Mouse (Mus musculus): ENCODE results near the gene Hist1h2ad. TPM values are rescaled to one million over a fixed set of nuclear protein-coding genes. Genes with fewer than 3 reads are reported as not detected.
"Not testable (repeated sequence)": the region's sequence is repeated elsewhere in the genome, so short reads cannot be mapped to it uniquely, and the experiment has no call there.

Gene Hist1h2ad
- 1.2 and 1.8 TPM in 2 replicates for polyA plus RNA-seq (2015; fragmentation: Nextera tagmentation; extraction: Ambion mirVana)

GRCm38 (mm10) chr13:23573898-23574524 is at the start of gene Hist1h2ad, which contains the start of gene Hist1h2bf:
Gene Hist1h2ad, plus strand, starts transcription at chr13:23574381.
Gene Hist1h2bf, minus strand, starts transcription at chr13:23574196.
- WGBS: 2% methylated on average over 26 of the region's 42 CpGs
- H3K9ac ChIP-seq (ENCODE audit: low read length): peak within 1 kb of the TSS; percentile 76
- H3K4me1 ChIP-seq (ENCODE audit: control insufficient read depth, insufficient read depth, low read length): peaks cover 30% of the 10 kb centered on the region
- peak within 1 kb of the TSS; percentile 83 for H3K27ac ChIP-seq (ENCODE audit: low read length)
- H3K36me3 ChIP-seq (ENCODE audit: control insufficient read depth, insufficient read depth); H3K27me3 ChIP-seq (ENCODE audit: control insufficient read depth, insufficient read depth, low read length); H3K9me3 ChIP-seq (replicated peaks; ENCODE audit: control insufficient read depth, low read length): not testable (repeated sequence)
- ATAC-seq (replicated peaks; ENCODE audit: extremely low read depth, insufficient read depth, low FRiP score): peak; percentile 84
- peak within 1 kb of the TSS; percentile 47 for H3K4me3 ChIP-seq (ENCODE audit: low read length)
- H3K4me2 ChIP-seq (ENCODE audit: low read depth, low read length): peak within 1 kb of the TSS; percentile 77

GRCm38 (mm10) chr13:23524654-23525053 is 49.5 kb upstream of the Hist1h2ad start:
- Histone ChIP-seq H3K27ac (ENCODE audit: low read length) (no peak overlapping the region), H3K4me1 (ENCODE audit: control insufficient read depth, insufficient read depth, low read length) (peaks cover 14% of the 10 kb centered on the region), H3K27me3 (ENCODE audit: control insufficient read depth, insufficient read depth, low read length) (no peaks in the 10 kb centered on the region), H3K36me3 (ENCODE audit: control insufficient read depth, insufficient read depth) (no peaks in the 10 kb centered on the region), H3K4me3 (ENCODE audit: low read length) (no peak overlapping the region), H3K9ac (ENCODE audit: low read length) (no peak overlapping the region), H3K9me3 (replicated peaks; ENCODE audit: control insufficient read depth, low read length) (no peaks in the 10 kb centered on the region), H3K4me2 (ENCODE audit: low read depth, low read length) (no peak overlapping the region)
- ATAC-seq (replicated peaks; ENCODE audit: extremely low read depth, insufficient read depth, low FRiP score): no peak
- 13% methylated on average over 5 of the region's 5 CpGs for WGBS

GRCm38 (mm10) chr13:23525901-23526300 is 48.3 kb upstream of the Hist1h2ad start:
- peak overlapping the region; percentile 43 for H3K4me3 ChIP-seq (ENCODE audit: low read length)
- H3K9me3 ChIP-seq (replicated peaks; ENCODE audit: control insufficient read depth, low read length): no peaks in the 10 kb centered on the region
- no peaks in the 10 kb centered on the region for H3K36me3 ChIP-seq (ENCODE audit: control insufficient read depth, insufficient read depth)
- 2% methylated on average over 10 of the region's 10 CpGs for WGBS
- peak overlapping the region; percentile 58 for H3K4me2 ChIP-seq (ENCODE audit: low read depth, low read length)
- no peak for ATAC-seq (replicated peaks; ENCODE audit: extremely low read depth, insufficient read depth, low FRiP score)
- peaks cover 14% of the 10 kb centered on the region for H3K4me1 ChIP-seq (ENCODE audit: control insufficient read depth, insufficient read depth, low read length)
- no peak overlapping the region for H3K27ac ChIP-seq (ENCODE audit: low read length)
- peak overlapping the region; percentile 42 for H3K9ac ChIP-seq (ENCODE audit: low read length)
- no peaks in the 10 kb centered on the region for H3K27me3 ChIP-seq (ENCODE audit: control insufficient read depth, insufficient read depth, low read length)

GRCm38 (mm10) chr13:23526312-23526711 is 47.9 kb upstream of the Hist1h2ad start:
- ATAC-seq (replicated peaks; ENCODE audit: extremely low read depth, insufficient read depth, low FRiP score): no peak
- Histone ChIP-seq H3K9me3 (replicated peaks; ENCODE audit: control insufficient read depth, low read length) (no peaks in the 10 kb centered on the region), H3K4me2 (ENCODE audit: low read depth, low read length) (peak overlapping the region; percentile 58), H3K4me1 (ENCODE audit: control insufficient read depth, insufficient read depth, low read length) (peaks cover 13% of the 10 kb centered on the region), H3K4me3 (ENCODE audit: low read length) (peak overlapping the region; percentile 43), H3K36me3 (ENCODE audit: control insufficient read depth, insufficient read depth) (no peaks in the 10 kb centered on the region), H3K27me3 (ENCODE audit: control insufficient read depth, insufficient read depth, low read length) (no peaks in the 10 kb centered on the region), H3K27ac (ENCODE audit: low read length) (no peak overlapping the region), H3K9ac (ENCODE audit: low read length) (peak overlapping the region; percentile 42)
- WGBS: under 1% methylated on average over 17 of the region's 17 CpGs

- Histone ChIP-seq H3K9me3 (replicated peaks; ENCODE audit: control insufficient read depth, low read length) (no peaks in the 10 kb centered on the region), H3K4me3 (ENCODE audit: low read length) (no peak overlapping the region), H3K27ac (ENCODE audit: low read length) (peak overlapping the region; percentile 99), H3K27me3 (ENCODE audit: control insufficient read depth, insufficient read depth, low read length) (no peaks in the 10 kb centered on the region), H3K4me1 (ENCODE audit: control insufficient read depth, insufficient read depth, low read length) (peaks cover 26% of the 10 kb centered on the region), H3K9ac (ENCODE audit: low read length) (peak overlapping the region; percentile 15; the same call in 1 of the 2 replicates), H3K36me3 (ENCODE audit: control insufficient read depth, insufficient read depth) (no peaks in the 10 kb centered on the region), H3K4me2 (ENCODE audit: low read depth, low read length) (peak overlapping the region; percentile 19; the same call in 1 of the 2 replicates)
- no peak for ATAC-seq (replicated peaks; ENCODE audit: extremely low read depth, insufficient read depth, low FRiP score)
- WGBS: 79% methylated on average over 5 of the region's 5 CpGs
Measured at GRCm38 (mm10) chr13:23529005-23529404, 45.2 kb upstream of the Hist1h2ad start.

GRCm38 (mm10) chr13:23529480-23530165 is 44.6 kb upstream of the Hist1h2ad start:
- no peak for ATAC-seq (replicated peaks; ENCODE audit: extremely low read depth, insufficient read depth, low FRiP score)
- Histone ChIP-seq H3K27ac (ENCODE audit: low read length) (peak overlapping the region; percentile 99), H3K36me3 (ENCODE audit: control insufficient read depth, insufficient read depth) (no peaks in the 10 kb centered on the region), H3K4me2 (ENCODE audit: low read depth, low read length) (peak overlapping the region; percentile 75), H3K4me3 (ENCODE audit: low read length) (peak overlapping the region; percentile 77), H3K9ac (ENCODE audit: low read length) (peak overlapping the region; percentile 90), H3K9me3 (replicated peaks; ENCODE audit: control insufficient read depth, low read length) (no peaks in the 10 kb centered on the region), H3K27me3 (ENCODE audit: control insufficient read depth, insufficient read depth, low read length) (no peaks in the 10 kb centered on the region), H3K4me1 (ENCODE audit: control insufficient read depth, insufficient read depth, low read length) (peaks cover 30% of the 10 kb centered on the region)
- WGBS: 14% methylated on average over 2 of the region's 2 CpGs

GRCm38 (mm10) chr13:23530181-23530900 is 43.8 kb upstream of the Hist1h2ad start:
- peak overlapping the region; percentile 99 for H3K27ac ChIP-seq (ENCODE audit: low read length)
- no peak for ATAC-seq (replicated peaks; ENCODE audit: extremely low read depth, insufficient read depth, low FRiP score)
- no peaks in the 10 kb centered on the region for H3K9me3 ChIP-seq (replicated peaks; ENCODE audit: control insufficient read depth, low read length)
- under 1% methylated on average over 20 of the region's 20 CpGs for WGBS
- no peaks in the 10 kb centered on the region for H3K36me3 ChIP-seq (ENCODE audit: control insufficient read depth, insufficient read depth)
- peak overlapping the region; percentile 75 for H3K4me2 ChIP-seq (ENCODE audit: low read depth, low read length)
- peak overlapping the region; percentile 90 for H3K9ac ChIP-seq (ENCODE audit: low read length)
- peak overlapping the region; percentile 77 for H3K4me3 ChIP-seq (ENCODE audit: low read length)
- no peaks in the 10 kb centered on the region for H3K27me3 ChIP-seq (ENCODE audit: control insufficient read depth, insufficient read depth, low read length)
- peaks cover 32% of the 10 kb centered on the region for H3K4me1 ChIP-seq (ENCODE audit: control insufficient read depth, insufficient read depth, low read length)

- Histone ChIP-seq H3K9ac (ENCODE audit: low read length) (peak within 1 kb of the TSS; percentile 90), H3K27me3 (ENCODE audit: control insufficient read depth, insufficient read depth, low read length) (no peaks in the 10 kb centered on the region), H3K9me3 (replicated peaks; ENCODE audit: control insufficient read depth, low read length) (no peaks in the 10 kb centered on the region), H3K4me1 (ENCODE audit: control insufficient read depth, insufficient read depth, low read length) (peaks cover 29% of the 10 kb centered on the region), H3K4me2 (ENCODE audit: low read depth, low read length) (peak within 1 kb of the TSS; percentile 75), H3K36me3 (ENCODE audit: control insufficient read depth, insufficient read depth) (no peaks in the 10 kb centered on the region), H3K4me3 (ENCODE audit: low read length) (peak within 1 kb of the TSS; percentile 77), H3K27ac (ENCODE audit: low read length) (peak within 1 kb of the TSS; percentile 99)
- peak; percentile 78 for ATAC-seq (replicated peaks; ENCODE audit: extremely low read depth, insufficient read depth, low FRiP score)
- WGBS: under 1% methylated on average over 55 of the region's 70 CpGs
Measured at GRCm38 (mm10) chr13:23530901-23531875, 43.0 kb upstream of the Hist1h2ad start, which contains the start of gene Hist1h4h. Gene Hist1h4h, plus strand, starts transcription at chr13:23531050.
